Mouse (Mus musculus): Measurements from ENCODE around the gene Ptprd.

GRCm38 (mm10) chr4:76672653-76673052 is 1539.1 kb downstream of the Ptprd start:
- TF ChIP-seq CTCF (IDR thresholded peaks at IDR 0.05; ENCODE audit: extremely low read depth, insufficient read depth, insufficient read length, insufficient replicate concordance): no peak
- no peak for TF ChIP-seq POLR2A (IDR thresholded peaks at IDR 0.05; ENCODE audit: low read depth, low read length)
